In the genomic region with DNA sequence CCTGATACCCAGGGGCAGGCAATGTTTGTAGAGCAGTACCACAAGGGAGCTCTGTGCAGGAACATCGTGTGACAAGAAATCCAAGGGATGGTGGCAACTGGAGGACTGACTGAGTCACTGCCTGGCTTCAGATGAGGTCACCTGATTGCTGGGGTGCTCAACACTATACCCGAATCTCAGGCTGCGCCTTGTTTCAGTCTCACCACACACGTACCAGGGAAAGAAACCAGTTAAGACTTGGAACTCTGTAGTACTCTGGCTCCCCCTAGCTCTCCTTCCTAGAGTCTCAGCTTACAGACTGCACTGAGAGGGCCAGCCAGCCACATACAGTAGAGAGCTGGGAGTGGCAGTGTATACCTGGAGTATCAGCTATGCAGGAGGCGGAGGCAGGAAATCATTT, we compare ENCODE assay signal across 8 mouse cellular contexts. TPM values are rescaled to one million over a fixed set of nuclear protein-coding genes. Genes with fewer than 3 reads are reported as not detected.
DNase-seq lines count a peak whose midpoint lies in the region; TF ChIP-seq lines count a peak whose summit lies in the region.

No protein-coding gene starts in this region.

- H3K27me3 ChIP-seq in testis, adult 2 months (ENCODE audit: control insufficient read depth, insufficient read depth, low read length) = no peaks in the 10 kb centered on the region

- no peaks in the 10 kb centered on the region; the same call in 1 of the 2 replicates for H3K4me1 ChIP-seq in testis, adult 2 months (ENCODE audit: control insufficient read depth, insufficient read depth, low read length)

- H3K4me3 ChIP-seq in testis, adult 2 months (ENCODE audit: control insufficient read depth, low read depth, low read length) = no peak overlapping the region
- H3K4me3 ChIP-seq in layer of hippocampus, adult 2 months = no peak overlapping the region

- DNase-seq in testis, postnatal 14 days (ENCODE audit: low spot score) = no peak
- DNase-seq in c-Kit-positive CD71-positive TER-119-positive erythroid progenitor cells, embryonic 14.5 days (ENCODE audit: low spot score) = peak; percentile 56
- peak; percentile 25 to 33 for DNase-seq in heart, postnatal 36 days
- peak; percentile 67 for DNase-seq in layer of hippocampus, adult 2 months (ENCODE audit: low spot score in 2 of 2)
- DNase-seq in lung, postnatal 10 days = peak; percentile 71
- peak; percentile 22 for DNase-seq in right cerebral cortex, postnatal 25 days
- no peak for DNase-seq in ovary, postnatal 14 days (ENCODE audit: low spot score)

- intact Hi-C loops in heart, postnatal 36 days (cut with DNase I) = no loop called here

- peak; percentile 32; the same call in 1 of the 2 replicates for TF ChIP-seq CTCF in testis, adult 2 months (IDR thresholded peaks at IDR 0.05; ENCODE audit: control insufficient read depth, insufficient read depth, insufficient replicate concordance, low read depth, low read length)
- peak; percentile 89 for TF ChIP-seq CTCF in layer of hippocampus, adult 2 months (conservative IDR thresholded peaks at IDR 0.05)

- no peak for TF ChIP-seq POLR2A in testis, adult 2 months (IDR thresholded peaks at IDR 0.05; ENCODE audit: control insufficient read depth, low read depth, low read length)

- H3K27ac ChIP-seq in testis, adult 2 months (ENCODE audit: control insufficient read depth, insufficient read depth, low read depth, low read length) = no peak overlapping the region
- H3K27ac ChIP-seq in layer of hippocampus, adult 2 months = no peak overlapping the region

- peaks cover 3% of the 10 kb centered on the region for H3K36me3 ChIP-seq in testis, adult 2 months (ENCODE audit: control insufficient read depth, insufficient read depth, low read length)

RNA-seq across cellular contexts. Expression of gene Mfsd10, which starts 5.9 kb away (rescaled TPM):
- polyA plus RNA-seq in testis, adult 2 months (2012; rRNA removed) = 23.5 and 27.6 TPM in 2 replicates
- 1 to 10 TPM; 7.5 to 9.7 TPM for total RNA-seq in heart, postnatal 36 days (2021)
- total RNA-seq in layer of hippocampus, adult 2 months (2021) = 10 to 100 TPM; 38.3 to 48.1 TPM

RNA-seq across cellular contexts. Expression of gene Nop14, which starts 17.0 kb away (rescaled TPM):
- 51.4 and 71.3 TPM in 2 replicates for polyA plus RNA-seq in testis, adult 2 months (2012; rRNA removed)
- 10 to 100 TPM; 14.1 to 14.3 TPM for total RNA-seq in heart, postnatal 36 days (2021)
- 10 to 100 TPM; 16.0 to 16.9 TPM for total RNA-seq in layer of hippocampus, adult 2 months (2021)

RNA-seq across cellular contexts. Expression of gene Grk4, which starts 17.2 kb away (rescaled TPM):
- 40.0 and 42.0 TPM in 2 replicates for polyA plus RNA-seq in testis, adult 2 months (2012; rRNA removed)
- total RNA-seq in heart, postnatal 36 days (2021) = under 1 TPM; 0.73 to 0.78 TPM
- total RNA-seq in layer of hippocampus, adult 2 months (2021) = 1 to 10 TPM; 4.5 to 6.3 TPM

Comparison
In these comparisons a context has a peak if more than half of its experiments do, and no peak if none do; other contexts are left out.
1. DNase-seq: peak in c-Kit-positive CD71-positive TER-119-positive erythroid progenitor cells, embryonic 14.5 days (single experiment), heart, postnatal 36 days (2 of 2), layer of hippocampus, adult 2 months (2 of 2), lung, postnatal 10 days (single experiment) and right cerebral cortex, postnatal 25 days (single experiment); none in testis, postnatal 14 days (single experiment) and ovary, postnatal 14 days (single experiment).